Mouse (Mus musculus): Measurements from ENCODE around the gene Phlpp1. TPM values are rescaled to one million over a fixed set of nuclear protein-coding genes. Genes with fewer than 3 reads are reported as not detected.

The Phlpp1 gene
- polyA plus RNA-seq, 1 experiment from 2014 or later: 0.73 TPM

DNA sequence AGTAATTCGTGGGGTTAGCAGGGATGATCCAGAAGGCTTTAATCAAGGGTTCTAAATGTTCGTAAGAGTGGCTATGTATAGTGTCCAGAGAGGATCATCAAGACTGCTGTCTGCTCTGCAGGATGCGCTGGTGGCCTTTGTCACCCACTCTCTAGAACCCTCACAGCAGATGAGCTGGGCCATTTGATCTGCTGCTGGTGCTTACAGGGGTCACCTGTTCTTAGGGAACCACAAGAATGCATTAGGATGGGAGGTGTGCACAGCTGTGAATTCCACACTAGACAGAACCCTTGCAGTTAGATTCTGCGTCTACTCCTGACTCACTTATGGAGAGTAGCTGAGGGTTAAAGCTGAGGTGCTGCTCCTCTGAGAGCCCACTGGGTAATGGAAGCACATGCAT lies 182.4 kb downstream of the Phlpp1 start:
- 79% methylated on average over 4 of the region's 4 CpGs for WGBS (ENCODE audit: insufficient replicate concordance)
- TF ChIP-seq EP300 (IDR thresholded peaks at IDR 0.05; ENCODE audit: low read depth): no peak
- no peak for TF ChIP-seq CTCF (IDR thresholded peaks at IDR 0.05; ENCODE audit: low read depth)
- H3K36me3 ChIP-seq (replicated peaks; ENCODE audit: insufficient read depth, low read length): peaks cover 6% of the 10 kb centered on the region; the same call in 1 of the 2 replicates
- H3K27ac ChIP-seq (ENCODE audit: low read depth): no peak overlapping the region
- no peaks in the 10 kb centered on the region for H3K4me1 ChIP-seq (ENCODE audit: insufficient read depth)
- DNase-seq (no peak), ATAC-seq (no peak)
- H3K9me3 ChIP-seq (ENCODE audit: low read length): no peaks in the 10 kb centered on the region
- no peak overlapping the region for H3K4me3 ChIP-seq (ENCODE audit: low read depth, low read length)
- H3K27me3 ChIP-seq (ENCODE audit: insufficient read depth, low read length): no peaks in the 10 kb centered on the region
- H3K9ac ChIP-seq (replicated peaks): no peak overlapping the region
- H3K4me2 ChIP-seq (ENCODE audit: low read depth, low read length): no peak overlapping the region

DNA sequence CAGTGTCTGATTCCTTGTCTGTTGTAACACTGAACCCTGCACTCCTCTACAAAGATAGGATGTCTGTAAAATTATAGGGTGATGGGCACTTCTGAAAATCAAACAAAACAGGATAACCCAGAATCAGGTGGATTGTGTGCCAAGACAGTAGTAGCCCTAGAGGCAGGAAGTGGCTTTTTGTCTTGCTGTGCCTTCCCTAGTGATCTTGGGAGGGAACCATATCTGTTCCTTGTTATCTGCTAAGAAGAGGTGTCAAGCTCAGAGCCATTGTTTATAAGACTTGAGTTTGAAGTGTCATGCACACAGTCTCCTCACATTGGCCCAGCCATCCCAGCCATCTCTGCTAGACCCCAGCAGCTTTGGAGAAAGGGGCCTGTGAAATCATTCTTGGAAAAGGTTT lies 187.9 kb downstream of the Phlpp1 start:
- ATAC-seq: no peak

DNA sequence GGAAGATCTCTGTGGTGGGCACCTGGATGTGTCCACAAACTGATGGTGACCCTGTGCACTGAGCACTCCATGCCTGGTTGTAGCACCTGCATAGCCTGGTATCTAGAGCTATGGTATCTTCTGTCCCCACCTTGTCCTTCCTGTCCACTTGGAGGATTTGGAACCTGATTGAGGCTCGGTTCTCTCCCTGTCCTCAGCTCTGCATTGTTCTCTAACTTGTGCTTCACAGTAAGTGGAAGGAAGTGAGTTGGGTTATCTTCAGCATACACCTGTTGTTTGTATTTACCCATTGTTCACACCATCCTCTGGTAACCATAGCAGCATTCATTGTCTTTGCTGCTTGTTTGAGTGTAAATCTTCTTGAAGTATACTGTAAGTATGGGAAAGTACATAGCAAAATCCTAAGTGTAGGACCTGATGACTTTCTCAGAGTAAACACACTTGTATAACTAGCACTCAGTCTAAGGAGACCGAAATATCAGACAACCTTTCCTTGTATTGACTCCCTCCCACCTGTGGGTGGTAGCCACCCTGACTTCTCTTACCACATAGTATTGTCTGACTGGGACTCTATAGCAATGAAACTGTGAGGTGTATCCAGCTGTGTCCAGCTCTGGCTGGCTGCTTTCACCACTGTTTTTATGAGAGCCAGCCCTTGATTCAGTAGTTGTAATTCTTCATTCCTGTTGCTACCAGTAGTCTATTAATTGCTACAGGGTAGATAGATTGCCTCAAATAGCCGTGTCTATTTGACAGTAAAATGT lies 191.5 kb downstream of the Phlpp1 start:
- H3K36me3 ChIP-seq (replicated peaks; ENCODE audit: insufficient read depth, low read length): no peaks in the 10 kb centered on the region
- TF ChIP-seq EP300 (IDR thresholded peaks at IDR 0.05; ENCODE audit: low read depth) (no peak), CTCF (IDR thresholded peaks at IDR 0.05; ENCODE audit: low read depth) (no peak)
- no peak overlapping the region for H3K9ac ChIP-seq (replicated peaks)
- 69% methylated on average over 3 of the region's 3 CpGs for WGBS (ENCODE audit: insufficient replicate concordance)
- H3K4me3 ChIP-seq (ENCODE audit: low read depth, low read length): no peak overlapping the region
- H3K4me2 ChIP-seq (ENCODE audit: low read depth, low read length): no peak overlapping the region
- ATAC-seq (no peak), DNase-seq (no peak)
- no peaks in the 10 kb centered on the region for H3K4me1 ChIP-seq (ENCODE audit: insufficient read depth)
- no peaks in the 10 kb centered on the region for H3K27me3 ChIP-seq (ENCODE audit: insufficient read depth, low read length)
- no peak overlapping the region for H3K27ac ChIP-seq (ENCODE audit: low read depth)
- no peaks in the 10 kb centered on the region for H3K9me3 ChIP-seq (ENCODE audit: low read length)

More for the DNA sequence above, 187.9 kb downstream of the Phlpp1 start:
- H3K27me3 ChIP-seq (ENCODE audit: insufficient read depth, low read length): no peaks in the 10 kb centered on the region
- no peaks in the 10 kb centered on the region for H3K9me3 ChIP-seq (ENCODE audit: low read length)
- H3K9ac ChIP-seq (replicated peaks): no peak overlapping the region
- no peaks in the 10 kb centered on the region for H3K4me1 ChIP-seq (ENCODE audit: insufficient read depth)
- no peak overlapping the region for H3K4me3 ChIP-seq (ENCODE audit: low read depth, low read length)
- no peak overlapping the region for H3K4me2 ChIP-seq (ENCODE audit: low read depth, low read length)
- H3K27ac ChIP-seq (ENCODE audit: low read depth): no peak overlapping the region
- no peak for DNase-seq
- H3K36me3 ChIP-seq (replicated peaks; ENCODE audit: insufficient read depth, low read length): no peaks in the 10 kb centered on the region
- no peak for TF ChIP-seq CTCF (IDR thresholded peaks at IDR 0.05; ENCODE audit: low read depth)
- no peak for TF ChIP-seq EP300 (IDR thresholded peaks at IDR 0.05; ENCODE audit: low read depth)

DNA sequence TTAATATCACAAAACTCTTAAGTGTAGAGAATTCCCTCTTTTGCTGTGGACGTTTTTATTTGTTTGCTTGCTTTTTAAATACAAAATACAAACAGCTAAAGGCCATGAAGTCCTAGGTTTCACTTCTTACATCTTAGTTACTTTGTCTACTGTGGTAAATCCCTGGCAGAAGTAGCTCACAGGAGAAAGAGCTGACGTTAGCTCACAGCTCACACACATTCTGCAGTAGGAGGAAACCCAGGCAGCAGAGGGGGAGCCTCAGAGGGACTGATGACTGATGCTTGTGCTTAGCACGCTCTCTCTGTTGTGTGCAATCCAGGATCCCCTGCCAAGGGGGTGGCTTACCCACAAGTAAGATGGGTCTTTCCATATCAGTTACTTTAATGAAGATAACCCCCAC lies 197.8 kb downstream of the Phlpp1 start:
- H3K9ac ChIP-seq (replicated peaks): no peak overlapping the region
- no peak for DNase-seq
- no peak for ATAC-seq
- TF ChIP-seq EP300 (IDR thresholded peaks at IDR 0.05; ENCODE audit: low read depth) (no peak), CTCF (IDR thresholded peaks at IDR 0.05; ENCODE audit: low read depth) (no peak)
- no peak overlapping the region for H3K4me3 ChIP-seq (ENCODE audit: low read depth, low read length)
- H3K9me3 ChIP-seq (ENCODE audit: low read length): no peaks in the 10 kb centered on the region
- H3K27me3 ChIP-seq (ENCODE audit: insufficient read depth, low read length): no peaks in the 10 kb centered on the region
- H3K4me2 ChIP-seq (ENCODE audit: low read depth, low read length): no peak overlapping the region
- WGBS (ENCODE audit: insufficient replicate concordance): 67% methylated on average over 3 of the region's 3 CpGs
- peaks cover 7% of the 10 kb centered on the region for H3K36me3 ChIP-seq (replicated peaks; ENCODE audit: insufficient read depth, low read length)
- H3K27ac ChIP-seq (ENCODE audit: low read depth): no peak overlapping the region
- H3K4me1 ChIP-seq (ENCODE audit: insufficient read depth): no peaks in the 10 kb centered on the region

DNA sequence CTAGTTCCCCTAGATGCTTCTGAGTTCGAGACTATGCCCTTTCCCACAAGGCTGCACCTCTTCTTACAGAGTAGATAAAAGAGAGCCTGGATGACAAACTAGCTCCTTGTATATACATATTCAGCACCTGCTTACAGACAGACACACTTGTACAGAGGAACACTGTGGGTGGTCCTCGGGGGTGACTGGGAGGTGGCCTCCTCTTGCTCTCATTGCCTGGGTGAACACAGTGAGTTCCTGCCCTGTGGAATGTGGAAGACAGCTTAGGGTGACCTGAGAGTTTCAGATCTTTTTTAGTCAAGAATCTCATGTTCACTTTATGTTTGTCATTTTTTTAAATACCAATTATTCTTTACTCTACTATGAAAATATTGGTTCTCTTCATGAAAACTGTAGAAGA lies 200.9 kb downstream of the Phlpp1 start:
- no peak for DNase-seq
- Histone ChIP-seq H3K27ac (ENCODE audit: low read depth) (no peak overlapping the region), H3K9me3 (ENCODE audit: low read length) (no peaks in the 10 kb centered on the region), H3K4me2 (ENCODE audit: low read depth, low read length) (no peak overlapping the region), H3K4me1 (ENCODE audit: insufficient read depth) (no peaks in the 10 kb centered on the region), H3K36me3 (replicated peaks; ENCODE audit: insufficient read depth, low read length) (peaks cover 10% of the 10 kb centered on the region), H3K9ac (replicated peaks) (no peak overlapping the region), H3K27me3 (ENCODE audit: insufficient read depth, low read length) (no peaks in the 10 kb centered on the region), H3K4me3 (ENCODE audit: low read depth, low read length) (no peak overlapping the region)
- no peak for TF ChIP-seq EP300 (IDR thresholded peaks at IDR 0.05; ENCODE audit: low read depth)
- no peak for TF ChIP-seq CTCF (IDR thresholded peaks at IDR 0.05; ENCODE audit: low read depth)
- WGBS (ENCODE audit: insufficient replicate concordance): 71% methylated on average over 2 of the region's 2 CpGs
- ATAC-seq: no peak

DNA sequence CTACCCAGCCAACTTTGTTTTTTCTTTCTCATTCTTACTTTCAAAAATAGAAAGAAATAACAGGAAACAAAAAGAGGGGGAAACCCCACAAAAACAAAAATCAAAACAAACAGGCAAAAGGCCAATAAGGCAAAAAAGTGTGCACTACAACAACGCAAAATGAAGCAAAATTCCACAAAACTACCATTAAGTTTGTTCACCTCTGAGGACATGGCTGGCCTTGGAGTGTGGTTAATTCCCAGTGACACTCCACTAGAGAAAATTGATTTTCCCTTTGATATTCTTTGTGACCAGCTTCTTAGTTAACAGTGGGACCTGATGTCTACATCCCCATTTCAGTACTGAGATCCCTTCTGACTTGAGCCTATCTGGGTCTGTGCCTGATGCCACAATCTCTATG lies 202.1 kb downstream of the Phlpp1 start:
- H3K4me2 ChIP-seq (ENCODE audit: low read depth, low read length): no peak overlapping the region
- H3K9ac ChIP-seq (replicated peaks): no peak overlapping the region
- H3K9me3 ChIP-seq (ENCODE audit: low read length): no peaks in the 10 kb centered on the region
- no peaks in the 10 kb centered on the region for H3K4me1 ChIP-seq (ENCODE audit: insufficient read depth)
- ATAC-seq: no peak
- TF ChIP-seq EP300 (IDR thresholded peaks at IDR 0.05; ENCODE audit: low read depth) (no peak), CTCF (IDR thresholded peaks at IDR 0.05; ENCODE audit: low read depth) (no peak)
- 74% methylated on average over 1 of the region's 1 CpGs for WGBS (ENCODE audit: insufficient replicate concordance)
- no peak overlapping the region for H3K4me3 ChIP-seq (ENCODE audit: low read depth, low read length)
- no peak for DNase-seq
- no peak overlapping the region for H3K27ac ChIP-seq (ENCODE audit: low read depth)
- H3K36me3 ChIP-seq (replicated peaks; ENCODE audit: insufficient read depth, low read length): peaks cover 10% of the 10 kb centered on the region
- H3K27me3 ChIP-seq (ENCODE audit: insufficient read depth, low read length): no peaks in the 10 kb centered on the region
